Mouse (Mus musculus) 3134 (cell line): ENCODE measurements at regions not wholly inside any gene's neighbourhood (a gene's known extent, or its start where the extent isn't known, plus 50 kb on each side); places are given as distances from the start of the nearest gene placed in this dataset.

Source experiments
- DNase-seq: peaks from one replicate; pipeline ENCODE4 v3.0.0-alpha.2; 2011; ENCODE audit warnings: low spot score; ENCODE audit not compliant: insufficient read length; ENCODE audit errors: extremely low read depth

GRCm38 (mm10) chr4:148723208-148723607, 80.1 kb downstream of the Gm572 start:
- no peak for DNase-seq

- no peak for DNase-seq
Measured at GRCm38 (mm10) chr4:148723934-148724719, 80.1 kb upstream of the Casz1 start.

- no peak for DNase-seq
Measured at GRCm38 (mm10) chr4:148728800-148729199, 75.4 kb upstream of the Casz1 start.

- no peak for DNase-seq
Measured at GRCm38 (mm10) chr4:148731586-148731985, 72.6 kb upstream of the Casz1 start.

- DNase-seq: no peak
Measured at GRCm38 (mm10) chr4:148734061-148734460, 70.2 kb upstream of the Casz1 start.

- no peak for DNase-seq
Measured at GRCm38 (mm10) chr4:148734547-148734946, 69.7 kb upstream of the Casz1 start.

- no peak for DNase-seq
Measured at GRCm38 (mm10) chr4:148738601-148739530, 65.4 kb upstream of the Casz1 start.

GRCm38 (mm10) chr4:148742549-148743413, 61.4 kb upstream of the Casz1 start:
- peak; percentile 70 for DNase-seq

GRCm38 (mm10) chr4:148743414-148743844, 60.8 kb upstream of the Casz1 start:
- no peak for DNase-seq

- DNase-seq: no peak
Measured at GRCm38 (mm10) chr4:148744053-148744452, 60.2 kb upstream of the Casz1 start.

GRCm38 (mm10) chr4:148746460-148747314, 57.5 kb upstream of the Casz1 start:
- DNase-seq: no peak

GRCm38 (mm10) chr4:148747315-148747644, 56.9 kb upstream of the Casz1 start:
- DNase-seq: no peak

GRCm38 (mm10) chr4:148750030-148750429, 54.2 kb upstream of the Casz1 start:
- no peak for DNase-seq

- DNase-seq: no peak
Measured at GRCm38 (mm10) chr4:148751591-148751990, 52.6 kb upstream of the Casz1 start.

- no peak for DNase-seq
Measured at GRCm38 (mm10) chr4:148752360-148753093, 51.7 kb upstream of the Casz1 start.

- no peak for DNase-seq
Measured at GRCm38 (mm10) chr4:148753143-148753798, 51.0 kb upstream of the Casz1 start.

- no peak for DNase-seq
Measured at GRCm38 (mm10) chr4:148753849-148754248, 50.4 kb upstream of the Casz1 start.
